Mouse (Mus musculus): ENCODE measurements at regions not wholly inside any gene's neighbourhood (a gene's known extent, or its start where the extent isn't known, plus 50 kb on each side); places are given as distances from the start of the nearest gene placed in this dataset.

- no peak for TF ChIP-seq CTCF (IDR thresholded peaks at IDR 0.05; ENCODE audit: low read depth, low read length)
- no peak for TF ChIP-seq GATA2 (IDR thresholded peaks at IDR 0.05; ENCODE audit: borderline replicate concordance, low read depth, low read length)
- TF ChIP-seq GATA1 (IDR thresholded peaks at IDR 0.05; ENCODE audit: borderline replicate concordance, low read length): no peak
Measured at GRCm38 (mm10) chr17:63717051-63717578, 145.7 kb upstream of the Fer start.

Measured in G1E (cell line).